Mouse (Mus musculus): Measurements from ENCODE around the gene H2afz. TPM values are rescaled to one million over a fixed set of nuclear protein-coding genes. Genes with fewer than 3 reads are reported as not detected.
"Not testable (repeated sequence)": the region's sequence is repeated elsewhere in the genome, so short reads cannot be mapped to it uniquely, and the experiment has no call there.

H2afz gene
- total RNA-seq, 1 experiment from 2014 or later = 228 TPM

DNA sequence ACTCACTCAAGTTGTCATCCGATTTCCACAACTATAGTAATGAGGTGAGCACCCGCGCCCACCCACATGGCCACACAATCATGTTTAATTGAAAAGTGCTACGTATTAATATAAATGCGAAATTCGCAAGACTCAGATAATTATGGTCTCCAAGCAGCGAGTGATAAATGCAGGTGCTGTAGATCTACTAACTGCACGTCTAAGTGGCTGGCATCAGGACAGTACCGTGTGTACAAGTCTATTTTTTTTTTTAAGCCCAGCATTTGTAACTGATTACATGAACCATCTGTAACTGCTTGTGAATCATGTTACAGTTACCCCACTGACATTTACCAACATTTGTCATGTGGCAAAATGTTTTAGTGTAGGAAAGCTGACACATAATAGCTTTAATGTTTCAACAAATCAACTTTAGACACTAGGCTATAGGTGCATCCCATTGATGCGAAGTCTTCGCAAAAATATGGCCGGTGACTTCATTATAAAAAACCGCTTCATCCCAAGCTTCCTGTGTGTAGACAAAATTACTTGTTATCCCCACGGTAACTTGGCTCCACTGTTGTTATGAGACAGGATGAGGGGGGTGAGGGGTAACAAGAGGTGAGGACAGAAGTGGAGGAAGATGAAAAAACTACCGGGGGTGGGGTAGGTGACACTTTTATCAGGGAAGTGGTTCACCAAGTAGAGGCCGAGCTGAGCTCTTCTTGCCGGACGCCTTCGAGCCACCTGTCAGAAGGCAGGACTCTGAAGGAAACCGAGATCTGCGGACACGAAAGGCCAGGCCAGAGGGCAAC is 760 bp upstream of the H2afz start:
- no peak for DNase-seq

DNA sequence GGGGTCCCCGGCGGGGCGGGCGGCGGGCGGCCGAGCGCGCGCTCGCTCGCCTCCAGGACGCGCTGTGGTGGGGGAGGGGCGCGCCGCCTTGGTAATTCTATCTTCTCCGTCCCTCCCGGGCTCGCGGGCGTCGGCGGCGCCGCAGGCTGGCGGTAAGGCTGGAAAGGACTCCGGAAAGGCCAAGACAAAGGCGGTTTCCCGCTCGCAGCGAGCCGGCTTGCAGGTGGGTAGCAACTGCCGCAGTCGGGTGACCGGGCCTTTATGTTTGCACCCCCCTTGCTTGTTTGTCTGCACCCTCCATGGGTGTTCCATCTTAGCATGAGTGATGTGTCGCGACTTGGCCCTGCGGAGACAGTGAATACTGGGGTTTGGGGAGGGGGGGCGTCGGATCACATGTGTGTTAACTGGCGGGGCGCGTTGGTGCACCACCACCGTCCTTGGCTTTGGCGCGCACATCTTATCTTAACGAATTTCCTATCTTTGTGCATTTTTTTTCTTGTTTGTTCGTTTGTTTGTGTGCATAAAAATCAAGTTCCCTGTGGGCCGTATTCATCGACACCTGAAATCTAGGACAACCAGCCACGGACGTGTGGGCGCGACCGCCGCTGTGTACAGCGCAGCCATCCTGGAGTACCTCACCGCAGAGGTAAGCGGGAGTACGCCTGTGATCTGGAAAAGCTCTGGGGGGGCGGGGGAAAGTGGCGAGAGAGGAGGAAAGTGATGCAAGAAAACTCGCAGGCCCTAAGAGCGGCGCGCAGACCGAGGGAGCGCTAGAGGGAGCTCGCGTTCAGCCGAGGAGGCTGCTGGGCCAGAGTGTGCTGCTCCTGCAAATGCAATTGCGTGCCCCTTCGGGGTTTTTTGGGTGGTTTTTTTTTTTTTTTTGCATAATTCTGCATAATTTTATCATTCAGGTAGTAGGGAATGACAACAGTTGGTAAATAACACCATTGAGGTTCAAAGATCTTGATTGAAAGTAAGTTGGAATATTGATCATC is 998 bp downstream of the H2afz start:
- DNase-seq = peak; percentile 94

DNA sequence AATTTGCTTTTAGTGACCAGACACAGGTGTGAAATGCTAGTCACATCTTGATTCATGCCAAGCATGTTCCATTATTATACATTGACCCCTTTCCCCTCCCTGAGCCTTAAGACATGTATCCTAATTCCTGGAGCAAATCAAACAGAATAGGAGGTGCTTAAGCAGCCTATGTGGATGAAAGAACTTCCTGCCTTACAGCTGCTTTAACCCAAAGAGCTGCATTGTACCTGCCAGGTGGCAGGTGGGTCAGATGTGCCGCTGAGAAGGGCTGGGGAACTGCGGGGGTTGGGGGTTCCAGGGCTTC is 2.8 kb downstream of the H2afz start:
- no peak for DNase-seq

DNA sequence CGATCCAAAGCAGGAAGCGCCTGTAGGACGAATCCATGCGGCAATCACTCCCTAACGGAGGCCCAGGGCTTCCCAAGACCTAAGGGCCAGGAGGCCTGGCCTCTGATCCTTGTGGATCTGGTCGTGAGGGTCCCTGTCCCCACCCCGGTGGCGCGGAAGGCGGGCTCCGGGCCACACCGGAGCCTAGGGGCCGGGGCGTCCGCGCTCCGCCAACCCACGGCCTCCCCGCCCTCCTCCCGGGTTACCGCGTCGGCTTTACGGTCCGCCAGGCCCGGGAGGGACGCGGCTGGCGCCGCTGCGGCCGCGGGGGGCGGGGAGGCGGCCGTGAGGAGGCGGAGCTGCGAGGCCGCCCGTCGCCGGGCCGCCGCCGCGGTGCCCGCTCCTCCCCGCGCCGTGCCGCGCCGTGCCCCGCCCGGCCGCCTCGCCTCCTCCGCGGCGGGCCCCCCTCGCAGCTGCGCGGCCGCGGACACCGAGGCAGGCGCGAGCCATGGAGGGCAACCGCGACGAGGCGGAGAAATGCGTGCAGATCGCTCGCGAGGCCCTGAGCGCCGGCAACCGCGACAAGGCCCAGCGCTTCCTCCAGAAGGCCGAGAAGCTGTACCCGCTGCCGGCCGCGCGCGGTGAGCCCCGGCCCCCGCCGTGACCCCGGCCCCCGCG is 3.3 kb downstream of the H2afz start, which contains the start of gene Dnajb14:
Gene Dnajb14 (plus strand): TSS at position 239 of the 657 bp plus-strand sequence.
- peak; percentile 85 for DNase-seq

DNA sequence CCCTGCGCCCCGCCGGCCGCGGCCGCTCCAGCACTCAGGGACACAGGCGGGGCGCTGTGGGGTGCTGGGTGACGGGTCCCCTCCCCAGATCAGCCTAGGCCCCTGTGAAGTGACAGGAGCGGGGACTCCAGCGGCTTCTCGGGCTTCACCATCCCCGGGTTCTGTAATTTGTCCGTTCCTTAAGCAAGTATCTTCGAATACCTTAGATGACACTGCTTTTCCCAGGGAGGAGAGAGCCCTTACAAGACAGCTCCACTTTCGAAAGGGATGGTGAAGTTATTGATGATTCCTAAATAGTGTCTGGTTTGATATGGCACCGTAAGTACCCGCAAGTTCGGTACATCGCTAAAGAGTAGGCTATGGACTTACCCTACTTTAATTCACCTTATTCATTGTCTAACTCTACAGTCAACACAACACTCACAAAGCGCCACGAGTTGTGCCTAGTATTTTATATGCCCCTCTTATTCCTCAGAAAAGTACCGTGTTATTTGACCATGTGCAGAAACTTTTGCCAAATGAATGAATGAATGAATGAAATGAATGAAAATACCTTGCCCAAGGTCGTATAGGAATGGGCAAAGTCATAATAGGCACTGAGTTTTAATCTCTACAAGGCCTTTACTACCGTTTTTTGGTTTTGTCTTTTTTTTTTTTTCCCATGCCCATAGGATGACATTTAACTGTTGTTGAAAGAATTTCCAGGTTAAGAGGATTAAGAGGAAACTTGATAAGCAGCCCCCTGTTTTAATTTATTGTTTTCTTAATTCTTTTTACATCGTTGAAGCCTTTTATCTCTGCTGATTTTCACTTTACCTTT is 4.0 kb downstream of the H2afz start:
- no peak for DNase-seq

DNA sequence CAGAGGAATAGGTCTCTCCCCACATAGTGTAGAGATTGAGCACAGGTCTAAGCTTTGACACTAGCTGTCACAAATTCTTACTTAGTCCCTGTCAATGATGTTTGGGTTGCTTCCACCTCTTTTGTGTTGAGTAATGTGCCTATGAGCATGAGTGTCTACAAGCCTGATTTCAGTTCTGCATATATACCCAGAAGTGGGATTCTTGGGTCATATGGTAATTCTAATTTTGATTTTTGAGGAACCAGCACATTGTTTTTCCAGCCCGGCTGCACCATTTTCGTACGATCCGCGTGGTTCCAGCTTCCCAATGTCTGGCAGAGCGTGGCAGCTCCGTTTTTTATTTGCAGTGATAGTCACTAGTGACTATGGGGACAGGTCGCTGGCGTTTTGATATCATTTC is 5.1 kb downstream of the H2afz start:
- DNase-seq = no peak

DNA sequence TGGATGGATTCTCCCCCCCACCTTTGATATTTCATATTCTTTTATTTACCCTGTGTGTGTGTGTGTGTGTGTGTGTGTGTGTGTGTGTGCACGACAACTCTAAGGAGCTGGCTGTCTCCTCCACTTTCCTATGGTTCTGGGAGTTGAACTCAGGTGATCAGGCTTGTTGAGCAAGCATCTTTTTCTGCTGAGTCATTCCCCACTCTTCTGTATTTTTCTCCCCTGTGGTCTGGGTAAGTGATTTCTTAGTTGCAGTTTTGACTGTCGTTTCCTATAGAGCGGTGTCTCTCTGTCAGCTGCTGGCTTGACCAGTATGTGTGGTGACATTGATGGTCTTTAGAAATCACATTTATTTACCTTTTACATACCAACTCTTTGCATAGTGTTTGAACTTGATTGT is 15.0 kb downstream of the H2afz start:
- no peak for DNase-seq

DNA sequence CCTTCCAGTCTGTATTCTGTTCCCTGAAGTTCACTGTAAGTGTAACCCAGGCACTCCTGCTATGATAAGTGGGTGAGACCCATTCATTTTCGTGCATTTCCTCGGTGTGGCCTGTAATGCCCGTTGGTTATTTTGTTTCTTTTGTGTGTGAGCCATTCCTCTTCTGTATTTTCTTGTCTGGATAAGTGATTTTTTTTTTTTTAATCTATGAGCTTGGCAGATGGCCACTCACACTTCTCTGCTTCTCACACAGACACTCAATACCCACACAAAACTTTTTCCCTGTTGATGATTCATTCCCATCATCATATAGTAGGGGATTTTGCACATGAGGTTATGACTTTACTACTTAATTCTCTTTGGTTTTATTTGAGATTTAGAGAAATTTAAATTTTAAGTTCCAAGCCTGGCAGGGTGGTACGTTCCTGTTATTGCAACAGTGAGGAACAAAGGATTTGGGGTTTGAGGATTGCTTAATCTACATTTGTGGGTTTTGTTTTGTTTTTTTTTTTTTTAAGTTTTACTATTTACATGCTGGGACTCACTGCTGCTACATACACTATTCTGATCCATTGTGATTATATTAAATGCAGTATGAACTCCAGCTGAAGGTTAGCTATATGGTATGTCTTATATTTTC is 15.9 kb downstream of the H2afz start:
- DNase-seq = no peak

DNA sequence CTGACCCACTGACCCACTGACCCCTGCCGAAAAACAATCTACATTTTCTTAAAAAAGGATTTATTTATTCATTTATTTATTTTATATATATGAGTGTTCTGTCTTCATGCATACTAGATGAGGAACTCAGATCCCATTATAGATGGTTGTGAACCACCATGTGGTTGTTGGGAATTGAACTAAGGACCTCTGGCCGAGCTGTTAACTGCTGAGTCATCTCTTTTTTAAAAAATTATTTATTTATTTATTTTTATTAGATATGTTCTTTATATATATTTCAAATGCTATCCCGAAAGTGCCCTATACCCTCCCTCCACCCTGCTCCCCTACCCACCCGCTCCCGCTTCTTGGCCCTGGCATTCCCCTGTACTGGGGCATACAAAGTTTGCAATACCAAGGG is 16.8 kb downstream of the H2afz start:
- DNase-seq = no peak

DNA sequence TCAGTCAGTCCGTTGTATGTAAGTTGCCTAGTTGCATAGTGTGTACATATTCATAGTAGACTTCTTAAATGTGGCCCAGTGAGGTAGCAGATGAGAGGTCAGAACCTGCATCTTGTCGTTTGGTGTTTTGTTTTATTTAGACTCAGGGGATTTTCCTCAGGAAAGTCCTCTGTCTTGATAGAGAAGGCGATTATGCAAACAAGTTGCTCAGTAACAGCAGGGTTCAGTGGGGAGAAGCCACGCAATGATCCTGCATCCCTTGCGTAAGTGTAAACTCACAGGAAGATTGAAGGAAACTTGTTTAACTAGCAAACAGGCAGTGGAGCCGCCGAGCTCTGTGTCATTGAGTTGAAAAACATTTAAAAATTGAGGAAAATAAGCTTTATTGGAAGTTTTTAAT is 23.7 kb downstream of the H2afz start:
- DNase-seq = no peak

DNA sequence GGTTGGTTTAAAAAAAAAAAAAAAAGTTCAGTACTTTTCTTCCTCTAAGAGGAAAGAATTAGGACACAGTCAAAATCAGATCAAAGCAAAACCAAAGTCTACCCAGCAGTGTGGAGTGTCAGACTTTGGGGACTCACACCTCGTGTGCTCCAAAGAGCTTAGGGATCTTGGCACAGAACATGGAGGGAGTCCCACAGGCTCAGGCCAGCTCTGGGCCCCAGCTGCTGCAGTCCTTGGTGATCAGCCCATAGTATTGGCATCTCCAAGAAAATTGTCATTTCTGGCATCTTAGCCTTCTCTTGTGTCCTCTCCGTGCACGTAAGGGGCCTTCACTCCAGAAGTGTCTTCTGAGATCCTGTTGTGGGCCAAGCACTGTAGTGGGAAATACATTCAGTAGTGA is 26.8 kb downstream of the H2afz start:
- no peak for DNase-seq

DNA sequence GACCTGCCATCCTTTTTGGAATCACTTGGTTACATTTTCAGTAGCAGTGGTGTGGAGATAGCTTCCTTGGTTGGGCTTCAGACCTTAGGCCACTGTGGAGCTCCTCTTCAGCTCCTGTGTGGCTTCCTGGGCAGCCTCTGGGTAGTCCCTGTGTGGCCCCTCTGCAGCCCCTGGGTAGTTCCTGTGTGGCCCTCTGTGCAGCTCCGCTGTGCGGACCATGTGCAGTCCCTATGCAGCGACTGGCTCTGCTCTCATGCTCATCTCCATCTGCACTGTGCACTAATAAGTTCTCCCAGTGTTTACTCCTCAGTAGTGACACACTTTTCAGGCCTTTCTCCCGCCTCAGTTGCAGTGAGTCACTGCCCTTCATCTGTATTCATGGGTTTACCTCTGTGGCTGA is 27.8 kb downstream of the H2afz start:
- DNase-seq = no peak

DNA sequence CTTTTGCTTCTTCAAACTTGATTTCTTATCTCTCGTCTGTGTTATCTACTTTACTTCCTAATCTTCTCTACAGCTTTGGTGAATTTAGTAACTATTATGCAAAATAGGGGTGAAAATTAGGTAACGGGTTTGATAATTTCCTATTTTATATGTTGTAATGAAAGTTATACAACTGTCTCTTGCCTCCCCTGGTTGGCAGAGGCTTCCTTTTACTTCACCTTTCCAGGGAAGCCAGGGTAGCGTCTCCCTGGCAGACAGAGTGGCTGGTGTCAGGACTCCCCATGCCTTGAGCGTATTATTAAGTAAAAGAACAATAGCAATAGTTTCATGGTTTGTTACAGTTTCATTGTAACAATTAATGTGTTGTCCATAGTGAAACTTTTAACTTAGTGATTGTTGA is 29.5 kb downstream of the H2afz start:
- no peak for DNase-seq

DNA sequence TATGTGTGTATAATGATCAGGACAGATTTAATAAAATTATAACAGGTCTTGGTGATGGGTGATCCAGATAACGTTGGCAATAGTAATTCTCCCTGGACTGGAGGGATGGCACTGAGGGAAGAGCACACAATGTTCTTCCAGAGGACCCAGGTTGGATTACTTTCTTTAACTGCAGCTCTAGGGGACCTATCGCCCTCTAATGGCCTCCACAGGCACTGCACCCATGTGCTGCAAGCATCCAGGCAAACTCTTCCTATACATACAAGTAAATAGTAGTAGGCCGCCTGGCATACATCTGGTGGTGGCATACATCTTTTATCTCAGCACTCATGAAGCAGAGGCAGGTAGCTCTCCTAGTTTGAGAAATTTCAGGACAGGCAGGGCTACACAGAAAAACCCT is 30.9 kb downstream of the H2afz start:
- peak; percentile 26 for DNase-seq

DNA sequence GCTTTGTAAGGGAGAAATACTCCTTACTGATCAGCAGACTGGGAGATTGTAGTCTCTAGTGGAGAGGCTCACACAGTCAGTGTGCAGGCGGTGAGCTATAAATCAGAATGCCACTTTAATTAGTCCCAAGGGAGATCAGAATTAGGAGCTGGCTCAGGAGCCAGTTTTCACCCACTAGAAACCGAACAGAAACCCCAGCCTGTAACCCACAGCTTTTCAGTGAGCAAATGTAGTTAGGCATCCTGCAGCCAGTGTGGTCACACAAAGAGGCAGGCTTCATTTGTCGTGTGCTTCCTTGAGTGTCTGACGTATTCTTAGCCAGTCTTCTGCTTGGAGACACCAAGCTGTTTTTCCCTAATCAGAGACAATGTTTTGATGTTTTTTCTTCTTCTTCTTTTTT is 32.1 kb downstream of the H2afz start:
- DNase-seq = no peak

DNA sequence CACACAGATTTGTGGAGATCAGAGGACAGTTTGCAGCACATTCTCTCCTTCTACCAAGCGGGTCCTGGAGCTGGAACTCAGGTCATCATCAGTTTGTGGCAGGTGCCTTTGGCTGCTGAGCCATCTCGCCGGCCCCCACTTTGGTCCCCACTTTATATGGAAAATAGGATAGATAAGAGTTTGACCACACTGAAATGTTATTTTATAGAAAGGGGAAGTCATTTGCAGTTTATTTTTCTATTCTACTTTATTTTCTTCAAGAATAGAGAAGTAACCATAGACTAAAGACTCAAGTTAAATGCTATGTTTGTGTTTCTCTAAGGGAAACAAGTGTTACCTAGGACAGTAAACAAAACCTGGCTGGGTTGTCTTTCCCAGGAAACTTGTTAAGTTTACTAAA is 32.6 kb downstream of the H2afz start:
- DNase-seq = no peak

DNA sequence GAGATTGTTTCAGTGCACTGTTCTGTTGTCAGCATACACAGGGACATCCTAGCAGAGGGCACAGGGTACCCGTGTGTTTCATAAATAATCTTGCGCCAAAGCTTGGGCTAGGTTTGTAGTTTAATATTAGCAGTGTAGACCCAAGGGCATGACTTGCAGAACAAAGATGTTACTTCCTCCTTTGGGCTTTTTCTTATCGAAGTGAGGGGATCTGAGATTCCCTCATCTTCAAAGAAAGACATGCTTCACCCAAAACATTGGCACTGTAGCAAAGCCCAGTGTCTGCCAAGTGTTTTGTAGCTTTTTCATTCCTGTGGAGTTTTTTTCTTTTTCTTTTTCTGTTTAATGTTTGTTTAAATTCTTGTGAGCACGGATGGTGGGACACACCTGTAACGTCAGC is 33.4 kb downstream of the H2afz start:
- no peak for DNase-seq

DNA sequence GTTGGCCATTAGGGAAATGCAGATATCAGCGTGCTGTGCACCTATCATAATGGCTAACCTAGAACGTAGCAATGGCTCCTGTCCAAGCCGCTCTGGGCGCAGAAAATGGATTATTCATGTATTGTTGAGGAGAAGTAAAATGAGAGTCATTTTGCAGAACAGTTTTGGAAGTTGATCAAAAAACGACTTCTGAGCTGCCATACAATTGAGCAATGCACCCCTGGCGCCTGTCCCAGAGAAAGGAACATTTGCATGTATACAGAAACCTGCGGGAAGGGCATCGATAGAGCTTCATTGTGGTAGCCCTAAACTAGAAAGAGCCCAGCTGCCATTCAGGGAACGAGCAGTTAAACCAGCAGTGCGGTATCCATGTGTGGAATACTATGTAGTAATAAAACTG is 35.9 kb downstream of the H2afz start:
- peak; percentile 65 for DNase-seq

DNA sequence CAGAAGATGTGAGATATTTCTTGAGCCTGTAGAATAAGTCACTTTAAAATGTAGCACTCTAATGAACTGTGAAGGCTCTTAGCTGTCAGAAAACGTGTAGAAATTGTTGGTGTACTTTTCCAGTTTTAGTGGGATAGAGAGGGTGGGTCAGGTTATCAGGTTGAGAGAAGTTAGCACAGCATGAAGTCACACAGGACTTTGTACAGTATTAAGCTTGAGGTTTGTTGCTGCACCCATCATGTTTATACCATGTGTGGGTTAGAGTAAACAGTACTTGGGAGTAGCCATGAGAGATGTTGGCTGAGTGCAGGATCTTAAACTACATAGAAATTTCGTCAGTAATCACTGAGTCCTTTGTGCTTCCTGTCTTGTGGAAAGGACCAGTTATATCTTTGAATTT is 48.8 kb downstream of the H2afz start:
- no peak for DNase-seq

DNA sequence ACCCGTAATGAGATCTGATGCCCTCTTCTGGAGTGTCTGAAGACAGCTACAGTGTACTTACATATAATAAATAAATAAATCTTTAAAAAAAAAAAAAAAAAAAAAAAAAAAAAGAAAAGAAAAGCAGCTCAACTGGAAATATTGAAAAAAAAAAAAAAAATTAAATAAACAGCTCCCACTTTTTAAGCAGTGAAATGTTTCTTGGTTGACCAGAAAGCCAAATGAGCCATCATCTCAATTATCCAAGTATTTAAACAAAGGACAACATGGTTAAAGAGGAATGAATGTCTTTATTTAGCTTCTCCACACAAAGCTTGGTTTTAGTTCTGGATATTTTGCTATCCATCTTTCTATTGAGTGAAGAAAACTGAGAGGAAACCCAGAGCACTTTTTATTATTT is 50.3 kb downstream of the H2afz start:
- not testable (repeated sequence) for DNase-seq
